Mouse (Mus musculus) MEL (cell line): ENCODE measurements at regions not wholly inside any gene's neighbourhood (a gene's known extent, or its start where the extent isn't known, plus 50 kb on each side); places are given as distances from the start of the nearest gene placed in this dataset.

Source experiments
- DNase-seq: peaks from one replicate; pipeline ENCODE4 v3.0.0; 2011; ENCODE audit warnings: low read depth, low spot score
- H3K27ac ChIP-seq: 2 replicates; pipeline ENCODE4 v1.5.1; 2012; ENCODE audit warnings: low read depth, mild to moderate bottlenecking, control low read depth, low read length, moderate library complexity; ENCODE audit not compliant: control insufficient read depth
- H3K27me3 ChIP-seq, 2 experiments: fragments of 150-350 bp in 1 of 2; sonication (generic) in 1 of 2; 2 replicates each; pipeline ENCODE4 v1.6.1; 2012; ENCODE audit warnings: low read length in 2 of 2, mild to moderate bottlenecking in 2 of 2, improper control_type of control experiment in 1 of 2, moderate library complexity in 1 of 2; ENCODE audit not compliant: insufficient read depth in 2 of 2, control insufficient read depth in 1 of 2
- H3K36me3 ChIP-seq, 2 experiments: 2 replicates each; pipeline ENCODE4 v1.6.1; 2012 to 2014; ENCODE audit warnings: low read length in 2 of 2, improper control_type of control experiment in 1 of 2, inconsistent platforms in 1 of 2, mild to moderate bottlenecking in 1 of 2; ENCODE audit not compliant: insufficient read depth in 2 of 2, control insufficient read depth in 1 of 2
- H3K4me1 ChIP-seq, 2 experiments: fragments of 150-350 bp in 1 of 2; sonication (generic) in 1 of 2; 2 replicates each; pipeline ENCODE4 v1.6.1; 2012; ENCODE audit warnings: low read length in 2 of 2, improper control_type of control experiment in 1 of 2, mild to moderate bottlenecking in 1 of 2; ENCODE audit not compliant: insufficient read depth in 2 of 2, control insufficient read depth in 1 of 2
- H3K4me3 ChIP-seq, 2 experiments: fragments of 150-350 bp in 1 of 2; sonication (generic) in 1 of 2; 2 replicates each; pipeline ENCODE4 v1.5.1; 2012; ENCODE audit warnings: low read depth in 2 of 2, low read length in 2 of 2, mild to moderate bottlenecking in 2 of 2, moderate library complexity in 2 of 2, control low read depth in 1 of 2, improper control_type of control experiment in 1 of 2; ENCODE audit not compliant: control insufficient read depth in 1 of 2, insufficient read depth in 1 of 2
- H3K79me2 ChIP-seq: 2 replicates; pipeline ENCODE4 v1.6.1; 2012; ENCODE audit warnings: mild to moderate bottlenecking, low read length, moderate library complexity; ENCODE audit not compliant: control insufficient read depth, poor library complexity, insufficient read depth
- H3K9ac ChIP-seq: 2 replicates; pipeline ENCODE4 v1.6.1; 2012; ENCODE audit warnings: low read depth, mild to moderate bottlenecking, control low read depth, low read length, moderate library complexity; ENCODE audit not compliant: control insufficient read depth, poor library complexity, severe bottlenecking
- H3K9me3 ChIP-seq: fragments of 150-350 bp; sonication (generic); replicated peaks from 2 replicates; pipeline ENCODE4 v1.6.1; 2012; ENCODE audit warnings: mild to moderate bottlenecking, low read length, improper control_type of control experiment, moderate library complexity; ENCODE audit not compliant: insufficient read depth
- BHLHE40 ChIP-seq: IDR thresholded peaks from 2 replicates; pipeline ENCODE4 v1.6.1; 2012; ENCODE audit warnings: low read depth, mild to moderate bottlenecking, inconsistent platforms, low read length, improper control_type of control experiment, borderline replicate concordance
- CHD1 ChIP-seq: IDR thresholded peaks from 2 replicates; pipeline ENCODE4 v1.6.1; 2012; ENCODE audit warnings: low read depth, mild to moderate bottlenecking, inconsistent platforms, low read length, improper control_type of control experiment
- CHD2 ChIP-seq: IDR thresholded peaks from 2 replicates; pipeline ENCODE4 v1.6.1; 2011; ENCODE audit warnings: low read length, improper control_type of control experiment
- E2F4 ChIP-seq: IDR thresholded peaks from 2 replicates; pipeline ENCODE4 v1.6.1; 2011; ENCODE audit warnings: low read depth, low read length, improper control_type of control experiment, borderline replicate concordance
- ETS1 ChIP-seq: IDR thresholded peaks from 2 replicates; pipeline ENCODE4 v1.6.1; 2012; ENCODE audit warnings: low read depth, mild to moderate bottlenecking, inconsistent platforms, low read length, improper control_type of control experiment, moderate library complexity
- HCFC1 ChIP-seq: IDR thresholded peaks from 2 replicates; pipeline ENCODE4 v1.6.1; 2012; ENCODE audit warnings: low read depth, mild to moderate bottlenecking, inconsistent platforms, low read length, improper control_type of control experiment, moderate library complexity
- JUND ChIP-seq: IDR thresholded peaks from 2 replicates; pipeline ENCODE4 v1.6.1; 2011; ENCODE audit warnings: low read depth, mild to moderate bottlenecking, improper control_type of control experiment, low read length
- MAFK ChIP-seq: IDR thresholded peaks from 2 replicates; pipeline ENCODE4 v1.6.1; 2011; ENCODE audit warnings: low read depth, mild to moderate bottlenecking, low read length, improper control_type of control experiment, borderline replicate concordance
- MAZ ChIP-seq: IDR thresholded peaks from 2 replicates; pipeline ENCODE4 v1.6.1; 2012; ENCODE audit warnings: low read depth, mild to moderate bottlenecking, inconsistent platforms, low read length, improper control_type of control experiment
- MXI1 ChIP-seq: IDR thresholded peaks from 2 replicates; pipeline ENCODE4 v1.6.1; 2011; ENCODE audit warnings: mild to moderate bottlenecking, low read depth, low read length, improper control_type of control experiment
- NRF1 ChIP-seq: IDR thresholded peaks from 2 replicates; pipeline ENCODE4 v1.6.1; 2014; ENCODE audit warnings: low read depth, mild to moderate bottlenecking, inconsistent platforms, low read length, improper control_type of control experiment, moderate library complexity; ENCODE audit not compliant: poor library complexity, insufficient read depth, severe bottlenecking
- POLR2AphosphoS2 ChIP-seq: IDR thresholded peaks from 2 replicates; pipeline ENCODE4 v1.6.1; 2011; ENCODE audit warnings: low read length, improper control_type of control experiment
- UBTF ChIP-seq: IDR thresholded peaks from 2 replicates; pipeline ENCODE4 v1.6.1; 2012; ENCODE audit warnings: low read depth, mild to moderate bottlenecking, inconsistent platforms, low read length, improper control_type of control experiment, moderate library complexity, borderline replicate concordance; ENCODE audit not compliant: insufficient read depth
- USF1 ChIP-seq: IDR thresholded peaks from 2 replicates; pipeline ENCODE4 v1.6.1; 2014; ENCODE audit warnings: low read depth, mild to moderate bottlenecking, inconsistent platforms, low read length, improper control_type of control experiment, moderate library complexity
- USF2 ChIP-seq, 2 experiments: IDR thresholded peaks; 2 replicates each; pipeline ENCODE4 v1.6.1; 2011 to 2012; ENCODE audit warnings: improper control_type of control experiment in 2 of 2, low read length in 2 of 2, borderline replicate concordance in 1 of 2, inconsistent platforms in 1 of 2, low read depth in 1 of 2, mild to moderate bottlenecking in 1 of 2; ENCODE audit not compliant: insufficient read depth in 1 of 2
- ZNF384 ChIP-seq: IDR thresholded peaks from 2 replicates; pipeline ENCODE4 v1.6.1; 2012; ENCODE audit warnings: low read depth, mild to moderate bottlenecking, inconsistent platforms, low read length, improper control_type of control experiment

- no peaks in the 10 kb centered on the region for H3K36me3 ChIP-seq
- no peaks in the 10 kb centered on the region for H3K79me2 ChIP-seq
- no peaks in the 10 kb centered on the region for H3K9me3 ChIP-seq
- no peaks in the 10 kb centered on the region for H3K4me1 ChIP-seq
- no peak overlapping the region for H3K9ac ChIP-seq
- DNase-seq: no peak
- TF ChIP-seq JUND: no peak
- no peak for TF ChIP-seq POLR2AphosphoS2
- no peak overlapping the region for H3K27ac ChIP-seq
- peaks cover 7 to 12% of the 10 kb centered on the region in 2 experiments for H3K27me3 ChIP-seq
- H3K4me3 ChIP-seq: no peak overlapping the region
Measured at GRCm38 (mm10) chr16:29896393-29896792, 167.8 kb upstream of the Hes1 start.

DNA sequence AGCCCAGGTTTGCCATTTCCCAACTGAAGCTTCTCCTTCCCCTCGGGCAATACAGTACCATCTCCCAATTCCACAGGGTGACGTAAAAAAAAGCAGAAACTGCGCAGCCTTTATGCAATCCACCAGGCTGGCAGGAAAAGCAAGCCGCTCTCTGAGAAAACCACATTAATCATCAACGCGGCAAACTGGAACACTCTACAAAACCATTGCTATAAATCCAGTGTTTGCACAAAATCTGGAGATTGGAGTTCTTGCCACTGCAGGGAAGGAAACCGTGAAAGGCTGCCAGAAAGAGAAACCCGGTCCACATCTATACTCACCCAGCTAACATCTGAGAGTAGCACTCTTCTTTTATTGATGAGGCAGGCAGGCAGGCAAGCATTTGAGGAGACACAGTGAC, 160.7 kb upstream of the Hes1 start:
- H3K4me3 ChIP-seq: no peak overlapping the region
- H3K9ac ChIP-seq: no peak overlapping the region
- no peaks in the 10 kb centered on the region for H3K4me1 ChIP-seq
- TF ChIP-seq MAFK: no peak
- no peak for TF ChIP-seq BHLHE40
- TF ChIP-seq NRF1: no peak
- no peak for TF ChIP-seq ZNF384
- no peak for TF ChIP-seq MAZ
- TF ChIP-seq USF1: no peak
- no peak for TF ChIP-seq USF2 (IDR thresholded peaks at IDR 0.05; ENCODE audit: borderline replicate concordance in 1 of 2, insufficient read depth in 1 of 2, low read depth in 1 of 2, low read length in 2 of 2)
- TF ChIP-seq UBTF: no peak
- no peak for TF ChIP-seq CHD2
- TF ChIP-seq JUND: no peak
- TF ChIP-seq ETS1: no peak
- no peak for TF ChIP-seq HCFC1
- H3K27ac ChIP-seq: no peak overlapping the region
- DNase-seq: no peak
- no peaks in the 10 kb centered on the region for H3K79me2 ChIP-seq
- no peaks in the 10 kb centered on the region for H3K9me3 ChIP-seq
- no peaks in the 10 kb centered on the region for H3K36me3 ChIP-seq
- H3K27me3 ChIP-seq: peaks cover 12 to 20% of the 10 kb centered on the region in 2 experiments

DNA sequence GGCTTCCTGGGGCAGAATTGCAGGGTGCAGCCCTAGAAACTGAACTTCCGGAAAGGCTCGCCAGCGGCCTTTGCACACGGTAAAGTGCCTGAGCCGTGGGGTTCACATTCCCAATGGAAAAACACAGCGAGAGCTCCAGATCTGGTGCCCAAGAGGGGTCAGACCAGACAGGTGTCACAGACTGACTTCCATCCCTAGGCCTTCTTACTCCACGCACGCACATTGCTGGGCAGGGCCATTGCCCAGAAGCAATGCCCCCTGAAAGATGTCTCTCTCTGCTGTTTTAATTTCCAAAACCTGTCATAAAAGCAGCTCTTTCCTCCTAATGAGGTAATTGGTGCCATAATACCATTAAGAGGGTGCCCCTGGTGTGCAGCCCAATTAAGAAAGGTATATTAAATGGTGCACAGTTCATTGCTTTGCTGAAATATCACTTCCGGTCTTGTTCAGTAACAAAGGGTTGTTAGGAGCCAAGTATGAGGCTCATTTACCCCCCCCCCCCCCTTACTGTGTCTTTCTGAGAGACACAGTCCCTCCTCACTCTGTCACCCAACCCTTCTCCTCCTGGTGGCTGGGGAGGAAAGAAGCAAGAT, 159.9 kb upstream of the Hes1 start:
- no peak overlapping the region for H3K4me3 ChIP-seq
- no peaks in the 10 kb centered on the region for H3K4me1 ChIP-seq
- no peaks in the 10 kb centered on the region for H3K79me2 ChIP-seq
- H3K27ac ChIP-seq: no peak overlapping the region
- H3K9ac ChIP-seq: no peak overlapping the region
- H3K27me3 ChIP-seq: peaks cover 11 to 17% of the 10 kb centered on the region in 2 experiments
- H3K9me3 ChIP-seq: no peaks in the 10 kb centered on the region
- H3K36me3 ChIP-seq: no peaks in the 10 kb centered on the region
- no peak for DNase-seq
- TF ChIP-seq MXI1: no peak
- no peak for TF ChIP-seq CHD1
- TF ChIP-seq E2F4: no peak
- TF ChIP-seq UBTF: no peak
- TF ChIP-seq, all 39 proteins: peak for 0
